Mouse (Mus musculus): ENCODE measurements around the gene Ttc8.
"Not testable (repeated sequence)": the region's sequence is repeated elsewhere in the genome, so short reads cannot be mapped to it uniquely, and the experiment has no call there.

Ttc8 gene

DNA sequence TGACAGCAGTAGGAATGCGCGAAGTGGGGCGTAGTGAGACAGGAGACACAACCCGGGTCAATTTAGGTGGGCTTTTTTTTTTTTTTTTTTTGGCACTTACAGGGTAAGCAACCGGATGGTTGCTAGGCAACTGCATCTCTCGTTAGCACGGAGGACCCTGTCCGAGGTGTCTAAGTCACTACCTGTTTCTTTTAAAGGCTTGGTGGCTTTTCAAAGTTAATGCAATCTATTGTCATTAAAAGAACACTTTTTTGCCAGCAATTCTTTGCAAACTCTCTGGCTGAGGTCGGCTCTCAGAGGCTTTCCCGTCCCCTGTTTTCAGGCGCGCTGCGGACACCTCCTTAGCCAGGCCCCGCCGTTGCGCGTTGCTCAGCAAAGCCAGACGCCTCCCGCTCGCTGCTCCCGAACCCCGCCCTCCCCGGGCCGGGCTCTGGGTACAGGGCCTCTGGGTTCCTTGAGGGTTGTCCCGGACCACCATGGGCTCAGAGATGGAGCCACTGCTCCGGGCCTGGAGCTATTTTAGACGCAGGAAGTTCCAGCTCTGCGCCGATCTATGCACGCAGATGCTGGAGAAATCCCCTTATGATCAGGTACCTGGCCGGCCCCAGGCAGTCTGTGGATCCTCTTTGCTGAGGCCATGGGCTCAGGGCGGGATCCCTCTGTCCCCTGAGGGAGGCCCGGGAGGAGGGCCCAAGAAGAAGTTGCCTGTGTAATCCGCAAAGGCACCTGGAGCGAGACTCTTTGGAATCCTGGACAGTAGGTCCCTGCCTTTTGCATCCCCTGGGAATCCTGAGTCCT is at the start of gene Ttc8:
Ttc8 (plus strand) TSS at position 381 of the 798 bp plus-strand sequence.
- DNase-seq = peak; percentile 49 to 65

DNA sequence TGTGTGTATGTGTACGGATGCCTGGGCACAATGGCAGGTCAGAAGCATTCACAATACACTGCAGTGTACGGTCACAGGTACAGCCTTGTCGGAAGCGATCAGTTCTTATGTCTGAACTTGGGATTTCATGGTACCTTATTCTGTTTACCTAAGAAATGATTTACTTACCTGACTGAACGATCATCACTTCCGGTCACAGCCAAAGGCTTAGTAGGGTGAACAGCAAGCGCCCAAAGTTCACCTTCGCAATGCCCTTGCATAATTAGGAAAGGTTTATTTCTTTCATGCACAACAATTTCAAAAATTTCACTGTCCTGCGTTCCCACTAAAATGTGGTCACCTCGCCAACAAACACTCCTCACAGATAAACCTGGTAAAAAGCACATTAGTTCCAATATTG is 47.5 kb upstream of the Ttc8 start:
- no peak for DNase-seq

DNA sequence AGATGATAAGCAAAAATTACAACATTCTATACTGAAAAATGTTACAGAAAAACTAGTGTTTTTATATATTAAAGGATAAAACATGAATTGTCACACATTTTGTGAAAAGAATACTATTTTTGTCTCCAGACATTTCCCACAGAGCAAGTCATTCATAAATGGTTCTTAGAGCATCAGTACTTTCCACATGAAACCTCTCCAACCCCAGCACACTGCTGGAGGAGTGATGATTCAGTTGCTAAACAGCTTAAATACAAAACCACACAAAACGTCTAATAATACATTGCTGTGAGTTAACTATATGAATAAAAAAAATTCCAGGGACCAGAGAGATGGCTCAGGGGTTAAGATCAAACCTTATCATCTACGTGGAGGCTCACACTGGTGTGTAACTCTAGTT is 45.2 kb upstream of the Ttc8 start:
- DNase-seq = no peak

DNA sequence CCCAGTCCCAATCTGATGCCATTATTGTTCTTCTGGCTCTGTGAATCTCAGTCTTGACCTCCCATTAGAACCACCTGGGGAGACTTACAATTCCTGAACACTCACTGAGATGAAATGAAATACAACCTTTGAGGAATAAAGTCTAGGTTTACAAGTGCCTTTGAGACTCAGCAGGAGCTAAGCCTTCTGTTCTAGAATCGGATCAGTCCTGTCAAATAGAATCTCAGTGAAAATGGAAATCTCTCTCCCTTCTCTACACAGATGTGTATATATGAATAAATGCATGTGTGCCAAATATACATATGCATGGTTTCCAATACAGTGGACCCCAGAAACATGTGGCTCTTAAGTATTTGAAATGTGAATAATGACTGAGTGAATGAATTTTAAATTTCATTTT is 41.7 kb upstream of the Ttc8 start:
- DNase-seq = no peak

DNA sequence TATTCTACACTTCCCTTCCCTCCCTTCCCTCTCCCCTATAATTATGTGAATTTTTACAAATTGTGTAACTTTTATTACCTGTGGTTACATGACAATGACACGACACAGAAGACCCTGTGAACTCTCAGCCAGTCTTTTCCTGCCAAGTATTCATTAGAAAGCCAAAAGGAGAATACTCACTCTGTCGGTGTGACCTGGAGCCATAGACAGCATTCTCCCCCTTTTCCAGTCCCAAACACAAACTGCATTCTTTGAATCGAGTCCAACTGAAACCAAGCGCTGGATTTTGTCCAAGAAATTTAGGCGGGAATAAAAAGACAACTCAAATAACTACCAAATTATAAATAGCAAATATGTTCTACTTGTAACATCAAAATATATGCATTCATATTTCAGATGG is 38.6 kb upstream of the Ttc8 start:
- DNase-seq = no peak

DNA sequence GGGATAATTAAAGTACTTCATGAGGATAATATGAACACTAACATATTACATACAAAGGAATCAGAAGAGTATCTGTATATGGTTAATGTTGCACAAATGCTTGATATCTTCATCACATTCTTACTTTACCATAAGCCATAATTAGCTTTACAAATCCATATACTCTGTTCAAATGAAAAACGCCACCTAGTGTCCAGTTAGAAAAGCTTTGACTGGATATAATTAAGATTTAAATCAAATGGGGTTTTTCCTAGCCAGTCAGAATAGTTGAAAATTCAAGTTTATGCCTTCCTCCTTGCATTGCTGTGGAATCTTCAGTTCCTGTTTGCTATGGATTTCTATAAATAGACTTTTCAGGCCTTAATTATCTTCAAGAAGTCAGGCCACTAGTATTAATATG is 35.9 kb upstream of the Ttc8 start:
- DNase-seq = no peak

DNA sequence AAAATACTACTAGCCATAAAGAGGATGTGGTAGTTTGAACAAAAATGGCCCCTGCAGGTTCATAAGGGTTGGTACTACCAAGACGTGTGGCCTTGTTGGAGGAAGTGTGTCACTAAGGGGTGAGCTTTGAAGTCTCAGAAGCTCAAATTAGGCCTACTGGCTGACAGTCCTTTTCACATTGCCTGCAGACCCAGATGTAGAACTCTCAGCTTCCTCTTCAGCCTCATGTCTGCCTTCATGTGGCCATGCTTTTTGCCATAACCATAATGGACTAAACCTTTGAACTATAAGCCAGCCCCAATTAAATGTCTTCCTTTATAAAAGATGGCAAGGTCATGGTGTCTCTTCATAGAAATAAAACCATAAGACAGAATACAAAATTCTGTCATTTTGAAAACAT is 23.6 kb upstream of the Ttc8 start:
- DNase-seq = no peak

DNA sequence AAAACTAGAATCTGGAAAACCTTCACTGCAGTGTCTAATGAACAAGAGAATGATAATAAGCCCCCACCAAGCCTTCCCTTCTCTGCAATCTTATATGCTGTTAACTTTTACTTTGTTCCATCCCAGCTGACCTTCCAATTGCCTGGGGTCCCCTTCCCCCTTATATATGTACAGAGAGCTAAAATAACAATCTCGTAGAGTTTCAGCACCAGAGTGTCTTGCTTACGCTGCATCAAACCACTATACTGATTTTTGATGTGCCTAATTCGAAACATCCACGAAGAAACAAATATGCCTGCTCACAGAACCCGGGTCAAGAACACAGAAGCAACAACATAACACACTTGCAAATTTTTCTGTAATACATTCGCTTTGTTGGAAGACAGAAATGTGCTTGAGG is 20.7 kb upstream of the Ttc8 start:
- no peak for DNase-seq

DNA sequence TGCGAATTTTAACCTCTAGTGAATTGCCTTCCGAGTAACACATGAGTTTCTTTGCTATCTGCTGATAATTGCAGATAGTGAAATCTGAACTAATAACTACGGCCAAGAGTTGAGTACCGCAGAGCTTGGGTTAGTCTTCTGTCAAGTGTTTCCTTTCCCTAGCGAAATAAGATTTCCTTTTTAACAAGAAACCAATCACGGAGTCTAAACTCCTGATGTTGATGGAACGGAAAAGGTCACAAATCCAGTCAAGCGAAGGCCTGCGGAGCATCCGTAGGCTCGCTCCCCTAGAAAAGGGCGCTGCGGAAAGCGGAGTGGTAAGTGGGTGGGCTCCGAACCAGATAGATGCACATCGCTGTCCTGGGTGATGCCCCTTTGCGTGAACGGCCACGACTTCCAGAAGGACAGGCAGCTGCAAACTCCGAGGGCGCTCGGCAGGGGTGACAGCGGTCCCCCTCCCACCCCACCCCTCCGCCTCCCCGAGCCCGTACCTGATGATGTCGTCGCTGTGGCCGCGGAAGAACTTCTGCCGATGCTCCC is 20.0 kb upstream of the Ttc8 start:
- DNase-seq = no peak

DNA sequence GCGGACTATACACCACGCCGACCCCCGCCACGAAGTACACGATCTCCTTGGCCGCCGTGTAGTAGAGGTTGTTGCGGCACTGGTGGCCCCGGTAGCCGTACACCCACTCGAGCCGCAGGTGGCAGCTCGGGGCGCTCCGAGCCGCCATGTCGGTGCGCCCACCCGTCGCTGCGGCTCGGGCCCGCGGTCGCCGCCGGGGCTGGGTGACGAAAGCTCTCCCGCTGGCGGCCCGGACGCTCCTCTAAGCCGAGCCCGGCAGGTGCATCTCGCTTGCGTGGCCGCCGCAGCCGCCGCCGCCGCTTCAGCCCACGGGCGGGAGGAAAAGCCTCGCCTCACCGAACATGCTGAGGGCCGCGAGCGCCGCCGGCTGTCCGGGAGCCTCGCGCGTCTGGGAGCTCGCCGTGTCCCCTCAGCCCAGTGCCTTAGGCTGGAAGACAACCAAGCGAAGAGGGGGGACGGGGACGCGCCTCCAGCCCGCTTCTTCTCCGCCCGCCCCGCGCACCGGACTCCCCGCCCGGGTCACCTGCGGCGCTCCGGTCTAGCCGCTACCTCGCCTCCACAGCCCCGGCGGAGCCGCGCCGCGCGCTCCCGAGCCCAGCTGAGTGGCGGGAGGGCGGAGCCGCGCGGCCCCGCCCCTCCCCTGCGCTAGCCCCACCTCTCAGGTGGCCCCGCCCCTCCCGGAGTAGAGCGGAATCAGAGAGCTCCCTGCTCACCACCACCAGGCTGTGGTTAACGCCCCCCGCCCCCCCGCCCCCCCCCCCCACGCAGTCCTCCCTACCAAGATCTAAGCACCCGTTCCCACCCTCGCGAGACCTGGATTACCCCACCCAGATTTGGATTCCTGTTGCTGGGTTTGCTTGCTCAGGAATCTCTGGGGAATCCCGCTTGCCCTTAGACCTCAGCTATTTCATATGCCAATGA is 19.2 kb upstream of the Ttc8 start, which contains the start of gene Eml5:
Eml5 (minus strand) TSS at position 604 of the 921 bp plus-strand sequence.
- peak; percentile 68 to 75 for DNase-seq

DNA sequence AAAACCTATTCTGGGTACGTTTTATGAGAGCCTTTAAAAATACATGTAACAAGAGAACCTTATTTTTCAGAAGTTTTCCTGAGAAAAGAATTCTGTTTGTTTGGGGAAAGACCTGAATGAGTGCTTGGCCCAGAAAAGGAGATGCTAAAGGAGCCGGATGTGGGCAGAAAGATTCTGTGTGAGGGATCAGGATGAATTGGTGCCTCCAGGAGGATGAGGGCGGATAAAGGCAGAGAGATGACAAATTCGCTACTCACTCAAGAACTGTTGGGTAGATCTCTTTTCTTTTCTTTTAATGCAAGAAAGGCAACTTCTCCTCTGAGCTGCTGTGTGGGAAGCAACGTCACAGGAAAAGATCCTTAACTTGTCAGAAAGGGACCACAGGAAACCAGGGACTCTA is 14.9 kb upstream of the Ttc8 start:
- no peak for DNase-seq

DNA sequence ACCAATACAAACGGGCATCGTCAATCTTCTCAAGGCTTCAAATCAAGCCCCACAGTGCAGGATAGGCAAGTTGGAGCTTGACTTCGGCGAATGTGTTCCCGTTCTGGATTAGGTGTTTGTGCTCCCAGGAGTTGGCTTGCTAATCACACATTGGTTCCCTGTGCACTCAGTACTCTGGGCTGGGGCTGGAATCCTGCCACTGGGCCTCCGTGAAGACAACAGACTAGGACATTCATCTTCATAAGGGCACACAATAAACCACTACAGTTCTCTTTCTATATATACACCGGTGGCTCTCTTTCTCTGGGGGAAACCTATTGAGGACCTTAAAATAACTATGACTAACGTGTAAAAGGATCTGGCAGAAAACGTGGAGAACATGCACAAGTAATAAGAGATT is 10.3 kb upstream of the Ttc8 start:
- DNase-seq = no peak

DNA sequence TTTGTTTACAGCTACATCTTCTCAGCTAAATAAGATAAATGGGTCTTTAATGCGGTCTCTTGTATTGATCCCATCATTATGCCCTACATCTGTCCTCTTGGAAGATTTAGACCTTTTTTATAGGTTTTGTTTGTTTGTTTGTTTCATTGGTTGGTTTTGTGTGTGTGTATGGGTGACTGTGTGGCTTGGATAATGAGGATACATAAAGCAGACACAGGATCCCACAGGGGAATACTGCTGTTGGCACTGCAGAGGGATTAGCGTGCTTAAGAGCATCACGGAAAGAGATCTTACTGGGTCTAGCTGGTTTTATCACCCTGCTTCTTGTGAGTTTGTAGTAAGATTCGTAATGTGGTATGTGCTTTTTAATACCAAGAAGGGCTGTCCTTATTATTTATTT is 10.8 kb downstream of the Ttc8 start:
- DNase-seq = no peak

DNA sequence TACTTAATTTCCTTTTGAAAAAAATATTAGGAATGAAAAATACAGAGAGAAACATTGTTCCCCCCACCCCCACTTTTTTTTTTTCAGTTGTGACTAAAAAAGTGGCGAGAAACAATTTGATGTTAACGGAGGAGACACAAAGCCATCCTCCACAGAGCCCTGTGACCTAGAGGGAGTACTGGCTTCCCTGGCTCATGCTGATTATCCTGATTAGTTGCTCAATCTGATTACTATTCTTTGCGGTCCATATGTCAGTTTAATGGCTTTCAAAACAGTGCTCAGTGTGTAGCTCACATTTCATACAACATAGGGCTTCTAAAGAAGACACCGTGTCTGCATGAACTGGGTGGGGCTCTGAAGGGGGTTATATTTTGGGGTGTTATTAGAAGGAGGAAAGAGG is 12.1 kb downstream of the Ttc8 start:
- no peak for DNase-seq

DNA sequence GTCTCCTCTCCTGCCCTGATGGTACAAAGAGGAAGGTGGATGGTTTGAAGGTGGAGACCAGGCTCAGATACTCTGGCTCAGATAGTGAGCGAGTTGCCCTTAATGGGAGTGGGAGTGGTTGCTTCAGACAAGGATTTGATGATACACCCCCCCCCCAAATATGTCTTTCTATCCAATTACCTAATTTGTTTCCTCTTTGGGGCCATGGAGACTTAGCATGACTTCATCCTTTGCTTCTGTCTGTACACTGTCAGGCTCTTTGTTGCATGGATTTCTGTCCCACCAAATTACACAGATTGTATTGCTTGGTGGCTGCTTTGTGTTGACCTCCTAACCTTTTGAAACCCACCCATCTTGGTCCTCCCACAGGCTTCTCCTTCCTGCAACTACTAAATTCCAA is 12.5 kb downstream of the Ttc8 start:
- no peak for DNase-seq

DNA sequence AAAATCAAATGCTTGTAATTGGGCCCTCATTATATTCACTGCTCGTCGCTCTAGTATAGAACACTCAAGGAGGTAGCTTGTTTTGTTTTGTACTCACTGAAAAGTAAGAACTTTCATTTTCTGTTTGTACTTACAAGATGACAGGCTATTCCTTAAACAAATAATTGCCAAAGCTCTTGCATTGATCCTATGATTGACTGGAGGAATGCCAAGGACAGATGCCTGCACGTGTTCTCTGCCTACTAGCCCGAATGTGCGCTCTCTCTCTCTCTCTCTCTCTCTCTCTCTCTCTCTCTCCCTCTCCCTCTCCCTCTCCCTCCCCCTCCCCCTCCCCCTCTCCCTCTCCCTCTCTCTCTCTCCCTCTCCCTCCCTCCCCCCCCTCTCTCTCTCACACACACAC is 30.9 kb downstream of the Ttc8 start:
- DNase-seq = not testable (repeated sequence)

DNA sequence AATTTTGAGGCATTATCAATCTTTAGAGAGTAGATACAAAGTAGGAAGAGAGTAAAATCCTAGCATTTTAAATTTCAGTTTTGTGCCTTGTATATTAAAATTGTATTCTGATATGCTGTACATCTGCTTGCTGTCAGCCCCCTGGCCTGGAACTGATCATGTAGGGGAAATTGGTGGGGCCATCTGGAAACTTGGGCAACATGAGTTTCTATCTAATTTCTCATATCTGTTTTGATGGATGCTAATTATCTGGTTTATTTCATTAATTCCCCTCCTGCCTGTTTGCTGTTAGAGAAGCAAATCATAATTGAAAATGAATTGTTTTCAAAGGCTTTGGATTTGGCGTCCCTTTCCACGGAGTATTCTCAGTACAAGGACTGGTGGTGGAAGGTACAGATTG is 36.6 kb downstream of the Ttc8 start:
- no peak for DNase-seq

DNA sequence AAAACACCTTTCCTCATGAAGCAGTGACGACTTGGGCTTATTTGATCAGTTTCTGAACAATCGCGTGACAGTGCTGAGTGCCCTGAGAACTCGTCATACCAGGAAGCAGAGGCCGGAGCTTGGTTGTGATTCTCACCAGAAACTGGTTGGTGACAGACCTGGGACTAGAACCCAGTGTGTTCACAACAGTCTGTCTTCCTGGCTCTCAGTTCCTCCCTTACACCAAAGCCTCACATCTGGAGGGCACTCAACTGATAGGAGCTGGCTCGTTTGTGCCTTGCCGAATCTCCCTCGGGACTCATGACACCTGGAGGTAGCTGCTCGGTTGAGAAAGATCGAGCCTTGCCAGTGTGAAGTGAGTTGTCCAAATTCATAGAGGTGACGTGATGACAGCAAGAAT is 37.1 kb downstream of the Ttc8 start:
- no peak for DNase-seq

DNA sequence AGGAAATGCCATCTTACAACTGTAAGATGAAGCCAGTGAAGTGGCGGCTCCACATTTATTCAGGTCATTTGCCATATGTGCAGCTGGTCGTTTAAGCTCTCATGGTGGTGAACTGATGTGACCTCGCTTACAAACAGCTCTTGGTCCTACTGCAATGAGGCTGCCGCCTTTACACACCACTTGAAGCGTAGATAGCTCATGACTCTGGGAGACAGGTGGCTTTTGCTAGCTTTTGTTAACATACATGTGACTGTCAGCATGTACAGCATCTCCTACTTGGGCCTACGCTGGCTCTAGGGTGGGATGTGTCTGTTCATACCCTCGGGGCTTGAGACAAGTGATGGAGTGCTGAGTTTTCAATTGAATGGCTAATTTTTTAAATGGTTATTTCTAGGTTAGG is 40.6 kb downstream of the Ttc8 start:
- DNase-seq = no peak

DNA sequence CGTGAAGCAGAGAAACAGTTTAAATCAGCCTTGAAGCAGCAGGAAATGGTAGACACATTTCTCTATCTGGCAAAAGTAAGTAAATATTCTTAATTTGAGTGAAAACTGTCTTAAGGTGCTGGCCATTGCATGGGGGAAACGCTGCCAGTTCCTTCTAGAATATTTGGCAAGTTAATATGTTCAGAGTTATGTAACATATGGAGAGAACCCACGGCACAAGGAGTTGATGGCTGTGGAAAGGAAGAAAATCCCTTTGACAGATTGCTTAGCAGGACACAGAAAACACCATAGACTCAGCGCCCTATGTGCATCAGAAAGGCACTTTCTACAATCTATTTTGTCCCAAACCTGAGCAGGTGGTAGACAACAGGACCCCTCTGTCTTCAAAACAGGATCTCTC is 41.0 kb downstream of the Ttc8 start:
- DNase-seq = no peak

DNA sequence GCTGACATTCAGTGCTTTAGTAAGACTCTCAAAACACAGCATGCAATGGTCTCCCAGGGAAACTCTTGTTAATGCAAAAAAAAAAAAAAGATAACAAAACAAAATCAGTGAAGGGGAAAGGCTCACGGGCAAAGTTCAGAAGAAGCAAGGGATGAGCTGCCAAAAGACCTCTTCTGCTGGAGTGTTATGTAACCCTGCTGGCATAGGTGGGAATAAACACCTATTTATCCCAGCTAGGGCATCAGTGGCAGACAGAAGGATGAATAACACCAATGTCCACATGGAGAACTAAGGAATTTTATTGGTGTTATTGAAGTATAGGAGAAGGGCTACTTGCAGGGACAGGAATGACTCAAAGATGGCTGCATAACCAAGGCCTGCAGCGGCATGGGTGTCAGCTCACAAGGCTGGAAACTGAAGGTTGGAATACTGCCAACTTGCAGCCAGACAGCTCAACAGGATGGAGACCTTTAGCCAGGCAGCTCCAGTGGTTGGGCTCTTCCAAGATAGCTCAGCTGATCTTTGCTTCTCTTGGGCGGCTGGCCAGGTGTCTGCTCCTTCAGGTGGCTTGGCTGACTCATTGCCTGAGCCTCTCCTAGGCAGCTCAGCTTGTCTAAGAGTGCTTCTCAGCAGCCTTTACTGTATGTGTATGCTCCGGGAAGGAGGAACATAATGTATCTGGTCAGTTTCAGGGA is 45.2 kb downstream of the Ttc8 start:
- DNase-seq = no peak

DNA sequence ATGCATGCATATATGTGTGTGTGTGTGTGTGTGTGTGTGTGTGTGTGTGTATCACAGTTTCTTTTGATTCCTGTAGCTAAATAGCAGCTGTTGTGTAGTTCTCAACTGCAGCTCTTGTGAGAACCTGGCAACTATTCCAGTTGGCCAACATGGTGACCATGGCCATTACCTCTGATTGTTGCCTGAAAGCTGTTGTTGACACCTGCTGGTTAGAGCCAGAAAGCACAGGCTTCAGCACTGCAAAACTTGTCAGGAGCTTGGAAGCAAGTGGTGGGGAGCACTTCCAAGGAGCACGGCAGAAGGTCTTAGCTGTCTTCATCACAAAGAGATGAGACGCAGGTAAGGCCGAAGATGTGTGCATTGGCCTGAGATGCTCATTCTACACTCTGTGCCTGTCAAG is 51.9 kb downstream of the Ttc8 start:
- DNase-seq = no peak

DNA sequence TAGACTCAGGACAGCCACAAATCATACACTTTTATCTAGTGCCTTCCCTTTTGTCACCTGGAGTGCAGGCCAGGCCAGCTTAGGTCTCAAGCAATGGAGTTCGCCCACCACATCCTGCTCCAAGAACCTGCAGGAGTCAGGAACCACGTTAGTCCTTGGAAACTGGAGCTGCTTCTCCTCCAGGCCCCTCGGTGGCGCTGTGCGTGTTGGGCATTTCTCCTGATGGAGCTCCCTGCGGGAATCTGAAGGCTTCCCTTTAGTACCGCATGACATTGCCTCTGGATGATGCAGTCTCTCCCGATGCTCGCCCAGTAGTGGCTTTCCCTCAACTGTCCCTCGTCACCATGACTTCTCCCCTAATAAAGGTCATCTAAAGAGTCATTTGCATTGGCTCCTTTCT is 53.1 kb downstream of the Ttc8 start:
- DNase-seq = no peak
